Mouse (Mus musculus): ENCODE data around the gene Tbx10. TPM values are rescaled to one million over a fixed set of nuclear protein-coding genes. Genes with fewer than 3 reads are reported as not detected.

Gene Tbx10
- polyA plus RNA-seq (2017; shearing (Covaris generic)), result 0.16 TPM

DNA sequence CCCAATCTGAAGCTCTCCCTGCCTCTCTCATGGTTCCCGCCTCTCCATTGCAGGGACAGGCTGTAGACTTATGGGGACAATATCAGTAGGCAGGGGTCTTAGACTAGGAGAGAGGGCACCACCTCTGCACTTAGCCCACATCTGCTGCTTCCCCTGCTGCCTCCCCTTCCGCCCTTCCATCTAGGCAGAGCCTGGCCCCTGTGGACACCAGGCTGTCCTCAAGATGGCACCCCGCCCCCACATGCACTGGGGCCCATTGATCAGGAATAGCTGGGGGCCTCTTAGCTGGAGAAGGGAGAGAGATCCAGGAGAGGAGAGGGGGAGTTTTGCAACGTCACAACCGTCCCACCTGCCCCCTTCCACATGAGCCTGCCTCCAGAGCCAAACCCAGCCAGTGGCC is at the start of gene Tbx10:
Gene Tbx10 (plus strand): TSS at position 337 of the 400 bp plus-strand sequence.

DNA sequence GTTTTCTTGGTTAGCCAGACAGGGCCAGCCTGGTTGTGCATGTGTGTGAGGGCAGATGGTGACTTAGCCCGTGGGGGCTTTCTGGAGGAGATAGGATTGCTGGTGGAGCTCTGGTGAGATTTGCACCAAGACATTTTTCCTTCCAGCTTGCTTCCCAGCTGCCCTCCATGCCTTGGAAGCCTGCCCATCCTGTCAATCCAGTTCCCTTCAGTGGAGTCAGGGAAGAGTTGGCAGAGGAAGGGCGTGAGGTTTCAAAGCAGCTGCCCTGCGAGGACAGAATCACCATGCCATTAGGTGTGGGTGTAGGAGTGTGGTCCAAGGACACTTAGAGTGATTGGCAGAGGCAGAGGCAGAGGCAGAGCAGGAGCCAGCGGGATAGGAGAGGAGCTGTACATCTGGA is 34.1 kb upstream of the Tbx10 start, which contains the start of gene Aldh3b3:
Gene Aldh3b3 (plus strand): TSS at position 176 of the 400 bp plus-strand sequence.

DNA sequence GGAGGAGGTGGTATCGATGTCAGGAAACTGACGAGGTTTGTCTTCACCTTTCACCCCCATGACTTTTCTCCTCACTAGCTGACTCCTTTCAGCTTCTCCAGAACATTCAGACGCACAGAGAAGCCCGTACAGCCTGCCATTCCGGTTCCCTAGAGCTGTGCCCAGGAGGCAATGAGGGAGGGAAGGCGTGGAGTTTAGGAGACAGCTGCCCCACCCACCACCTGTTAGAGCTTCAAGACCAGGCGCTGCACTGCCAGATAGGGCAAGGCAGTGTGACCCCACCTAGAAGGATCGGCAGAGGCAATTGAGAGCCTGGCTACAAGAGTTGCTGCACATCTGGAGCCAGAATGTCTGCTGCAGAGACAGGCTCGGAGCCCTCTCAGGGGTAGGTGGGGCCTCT is 20.3 kb upstream of the Tbx10 start, which contains the start of gene Aldh3b2:
Gene Aldh3b2 (plus strand): TSS at position 100 of the 400 bp plus-strand sequence.

DNA sequence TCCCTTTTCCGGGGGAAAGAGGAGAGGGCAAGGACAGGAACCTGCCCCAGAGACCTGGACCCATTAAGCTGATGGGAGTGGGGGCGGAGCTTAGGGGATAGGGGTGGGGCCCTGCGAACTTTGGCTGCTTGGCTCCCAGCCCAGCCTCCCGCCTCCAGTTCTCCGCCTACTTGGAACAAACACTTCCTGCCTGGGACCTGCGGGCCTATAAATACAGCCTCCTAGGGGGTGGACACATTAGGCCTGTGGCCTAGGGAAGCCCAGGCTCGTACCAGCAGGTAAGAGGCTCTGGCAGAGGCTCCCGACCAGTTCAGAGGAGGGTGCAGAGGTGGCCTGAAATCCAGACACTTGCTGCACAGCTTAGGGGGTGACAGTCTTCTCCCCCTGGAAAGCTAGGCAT is 6.2 kb upstream of the Tbx10 start, which contains the start of gene Acy3:
Gene Acy3 (plus strand): TSS at position 237 of the 400 bp plus-strand sequence.

DNA sequence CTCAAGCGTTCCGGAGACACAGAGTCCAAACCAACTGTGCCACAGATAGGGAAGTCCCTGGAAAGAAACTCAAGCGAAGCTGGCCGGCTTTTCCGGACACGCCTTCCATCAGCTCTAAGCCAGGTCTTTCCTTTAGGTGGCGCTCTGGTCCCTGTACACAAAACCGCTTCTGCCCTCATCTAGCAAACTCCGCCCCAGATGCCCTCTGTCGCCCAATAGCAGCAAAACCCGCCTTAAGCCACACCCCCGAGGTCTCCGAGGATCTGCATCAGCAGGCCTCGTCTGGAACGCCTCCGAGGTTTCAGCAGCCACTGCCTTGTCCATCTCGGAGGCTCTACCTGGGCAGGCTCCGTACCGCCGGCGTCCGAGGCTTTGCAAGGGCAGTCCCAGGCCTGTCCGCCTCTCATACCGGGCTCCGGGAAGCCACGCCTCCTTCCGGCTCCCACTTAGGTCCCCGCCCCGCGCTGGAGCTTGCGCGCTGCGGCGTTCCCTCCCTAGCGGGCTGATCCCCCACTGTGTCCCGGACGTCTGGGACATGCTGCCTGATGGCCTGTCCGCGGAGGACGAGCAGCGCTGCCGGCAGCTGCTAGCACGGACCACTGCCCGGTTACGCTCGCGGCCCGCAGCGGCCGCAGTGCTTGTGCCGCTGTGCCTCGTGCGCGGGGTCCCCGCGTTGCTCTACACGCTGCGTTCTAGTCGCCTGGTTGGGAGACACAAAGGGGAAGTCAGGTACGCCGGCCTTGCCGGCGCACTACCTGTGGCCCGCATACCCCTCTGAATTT is 7.8 kb downstream of the Tbx10 start, which contains the start of the genes Nudt8 and Gm49405:
Gene Nudt8 (plus strand): TSS at position 462 of the 782 bp plus-strand sequence.
Gene Gm49405 (plus strand): TSS at position 508 of the 782 bp plus-strand sequence.

DNA sequence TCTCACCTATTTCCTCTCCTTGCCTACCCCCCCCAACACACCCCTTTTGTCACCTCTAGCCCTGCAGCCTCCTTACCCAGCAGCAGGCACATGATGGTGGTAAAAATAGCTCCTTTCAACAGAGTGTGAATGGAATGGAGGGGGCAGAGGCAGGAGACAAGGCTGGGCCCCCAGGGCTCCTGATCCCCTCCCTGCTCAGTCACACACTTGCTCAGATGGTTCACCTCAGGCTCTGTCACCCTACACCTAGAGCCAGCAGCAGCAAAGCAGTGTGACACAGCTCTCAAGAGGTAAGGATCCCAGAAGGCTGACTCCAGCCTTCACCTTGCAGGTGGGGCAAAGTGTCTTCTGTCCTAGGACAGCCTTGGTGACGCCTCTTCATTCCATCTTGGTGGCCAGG is 10.6 kb downstream of the Tbx10 start, which contains the start of gene Doc2g:
Gene Doc2g (plus strand): TSS at position 202 of the 400 bp plus-strand sequence.

DNA sequence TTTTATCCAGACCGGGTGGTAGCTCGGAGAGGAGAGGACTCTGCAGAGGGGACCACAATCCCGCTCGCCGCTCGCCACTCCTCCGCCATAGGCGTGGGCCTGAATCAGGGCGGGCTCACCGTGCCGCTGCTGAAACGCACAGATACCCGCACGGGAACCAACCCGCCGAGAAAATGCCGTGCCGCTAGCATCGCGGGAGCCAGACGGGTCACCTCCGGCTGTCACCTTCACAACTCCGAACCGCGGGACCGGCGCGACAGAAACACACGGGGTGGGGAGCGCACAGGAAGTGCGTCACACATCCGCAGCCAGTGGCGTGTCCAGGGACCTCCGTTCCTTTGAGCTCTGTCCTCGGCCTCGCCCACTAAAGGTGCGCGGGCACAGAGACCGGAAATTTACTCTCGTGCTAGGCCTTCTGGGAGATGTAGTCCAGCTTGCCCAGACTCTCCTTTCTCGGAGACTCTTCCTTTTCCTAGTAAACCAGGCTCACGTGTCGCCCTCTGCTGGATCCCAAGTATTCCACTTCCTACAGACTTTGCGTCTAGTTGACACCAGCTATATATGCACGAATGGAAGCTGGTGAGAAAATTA is 20.0 kb downstream of the Tbx10 start, which contains the start of gene Ndufv1:
Gene Ndufv1 (minus strand): TSS at position 375 of the 591 bp plus-strand sequence.

DNA sequence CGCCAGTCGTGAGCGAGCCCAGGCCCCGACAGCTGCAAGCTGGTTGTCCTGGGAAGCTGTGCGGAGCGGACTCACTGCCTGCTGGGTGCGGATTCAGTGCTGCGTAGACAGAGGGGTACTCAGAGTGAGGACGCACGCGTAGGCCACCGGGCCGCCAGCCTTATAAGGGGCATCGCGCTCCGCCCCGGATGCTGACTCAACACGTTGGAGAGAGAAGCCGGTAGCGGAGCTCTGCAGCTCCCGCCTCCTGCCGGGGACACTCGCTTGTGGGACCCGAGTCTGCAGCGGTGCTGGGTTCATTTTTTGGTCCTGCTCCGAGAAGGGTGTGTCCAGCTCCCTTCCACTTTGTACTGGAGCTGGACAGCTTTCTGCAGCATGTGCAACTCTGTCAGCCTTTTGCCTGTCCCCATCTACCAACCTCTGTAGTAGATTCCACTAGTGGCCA is 45.3 kb downstream of the Tbx10 start, which contains the start of gene Gstp1:
Gene Gstp1 (minus strand): TSS at position 198 of the 445 bp plus-strand sequence.

DNA sequence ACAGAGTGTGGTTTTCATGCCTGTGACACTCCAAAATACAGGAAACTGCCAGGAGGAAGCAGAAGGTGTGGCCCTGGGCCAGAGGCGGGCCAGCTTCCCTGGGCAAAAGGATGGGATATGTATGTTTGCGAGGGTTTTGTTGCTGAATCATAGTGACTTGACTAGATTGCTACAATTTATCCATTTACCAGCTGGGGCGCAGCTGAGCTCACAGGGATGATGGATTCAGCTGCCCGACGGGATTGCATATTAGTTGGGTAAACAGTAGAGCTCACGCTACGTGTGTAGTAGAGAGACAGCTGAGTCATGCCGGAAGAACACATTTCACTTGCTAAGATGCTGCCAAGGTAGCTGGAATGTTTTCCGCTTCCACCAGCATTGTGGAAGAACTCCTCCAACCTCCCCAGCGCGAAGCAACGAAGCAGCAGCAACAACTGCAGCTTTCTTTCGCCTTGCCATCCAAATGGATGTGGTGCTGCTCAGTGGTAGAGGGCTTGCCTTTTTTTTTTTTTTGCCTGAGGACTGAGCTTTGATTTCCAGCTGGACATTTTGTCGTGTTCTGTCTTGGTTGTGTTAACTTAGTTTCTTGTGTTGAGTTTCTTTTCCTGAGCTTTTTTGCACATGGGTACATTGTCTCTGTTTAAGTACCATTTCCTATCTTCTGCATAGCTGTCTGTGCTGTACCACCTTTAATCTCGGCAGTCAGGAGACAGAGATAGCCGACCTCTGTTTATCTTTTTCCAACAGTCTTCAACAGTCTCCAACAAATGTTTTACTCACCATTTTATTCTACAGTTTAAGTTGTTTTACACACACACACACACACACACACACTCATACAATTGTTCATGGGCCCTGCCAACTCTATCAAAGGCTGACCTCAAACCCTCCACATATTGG is 53.7 kb downstream of the Tbx10 start, which contains the start of gene Gstp2:
Gene Gstp2 (minus strand): TSS at position 58 of the 900 bp plus-strand sequence.

Other genes starting within 250 kb of the Tbx10 start
- gene Kmt5b, start 225.3 kb upstream of the Tbx10 start, polyA plus RNA-seq (2017; shearing (Covaris generic)), result 43.1 TPM
- gene Chka, start 141.0 kb upstream of the Tbx10 start, polyA plus RNA-seq (2017; shearing (Covaris generic)), result 2.2 TPM
- 71.7 TPM for gene Tcirg1, start 85.6 kb upstream of the Tbx10 start, polyA plus RNA-seq (2017; shearing (Covaris generic))
- gene Ndufs8, start 80.0 kb upstream of the Tbx10 start, polyA plus RNA-seq (2017; shearing (Covaris generic)), result 230 TPM
- 0.75 TPM for gene Aldh3b1, start 62.9 kb upstream of the Tbx10 start, polyA plus RNA-seq (2017; shearing (Covaris generic))
- gene Unc93b1, start 57.6 kb upstream of the Tbx10 start, polyA plus RNA-seq (2017; shearing (Covaris generic)), result 58.1 TPM
- gene Aldh3b3, start 34.1 kb upstream of the Tbx10 start, polyA plus RNA-seq (2017; shearing (Covaris generic)), result not detected
- gene Aldh3b2, start 20.4 kb upstream of the Tbx10 start, polyA plus RNA-seq (2017; shearing (Covaris generic)), result not detected
- 0.40 TPM for gene Acy3, start 6.2 kb upstream of the Tbx10 start, polyA plus RNA-seq (2017; shearing (Covaris generic))
- gene Nudt8, start 7.8 kb downstream of the Tbx10 start, polyA plus RNA-seq (2017; shearing (Covaris generic)), result 8.7 TPM
- gene Gm49405, start 7.9 kb downstream of the Tbx10 start, polyA plus RNA-seq (2017; shearing (Covaris generic)), result 1.8 TPM
- 1.7 TPM for gene Doc2g, start 10.6 kb downstream of the Tbx10 start, polyA plus RNA-seq (2017; shearing (Covaris generic))
- gene Ndufv1, start 20.1 kb downstream of the Tbx10 start, polyA plus RNA-seq (2017; shearing (Covaris generic)), result 155 TPM
- 631 TPM for gene Gstp1, start 45.2 kb downstream of the Tbx10 start, polyA plus RNA-seq (2017; shearing (Covaris generic))
- 3.4 TPM for gene Gstp2, start 53.3 kb downstream of the Tbx10 start, polyA plus RNA-seq (2017; shearing (Covaris generic))
- 112 TPM for gene Gstp3, start 66.8 kb downstream of the Tbx10 start, polyA plus RNA-seq (2017; shearing (Covaris generic))
- gene Cabp2, start 88.8 kb downstream of the Tbx10 start, polyA plus RNA-seq (2017; shearing (Covaris generic)), result not detected
- gene Cdk2ap2, start 104.4 kb downstream of the Tbx10 start, polyA plus RNA-seq (2017; shearing (Covaris generic)), result 956 TPM
- gene Pitpnm1, start 107.2 kb downstream of the Tbx10 start, polyA plus RNA-seq (2017; shearing (Covaris generic)), result 367 TPM
- gene Aip, start 133.1 kb downstream of the Tbx10 start, polyA plus RNA-seq (2017; shearing (Covaris generic)), result 206 TPM
- 0.07 TPM for gene Gpr152, start 147.0 kb downstream of the Tbx10 start, polyA plus RNA-seq (2017; shearing (Covaris generic))
- gene Cabp4, start 151.3 kb downstream of the Tbx10 start, polyA plus RNA-seq (2017; shearing (Covaris generic)), result 0.39 TPM
- gene Coro1b, start 155.9 kb downstream of the Tbx10 start, polyA plus RNA-seq (2017; shearing (Covaris generic)), result 477 TPM
- 1,844 TPM for gene Ptprcap, start 160.9 kb downstream of the Tbx10 start, polyA plus RNA-seq (2017; shearing (Covaris generic))
- gene Rps6kb2, start 170.6 kb downstream of the Tbx10 start, polyA plus RNA-seq (2017; shearing (Covaris generic)), result 49.2 TPM
- gene Carns1, start 182.7 kb downstream of the Tbx10 start, polyA plus RNA-seq (2017; shearing (Covaris generic)), result 6.9 TPM
- 832 TPM for gene Tbc1d10c, start 198.5 kb downstream of the Tbx10 start, polyA plus RNA-seq (2017; shearing (Covaris generic))
- gene Ppp1ca, start 199.3 kb downstream of the Tbx10 start, polyA plus RNA-seq (2017; shearing (Covaris generic)), result 1,230 TPM
- 81.5 TPM for gene Rad9a, start 208.9 kb downstream of the Tbx10 start, polyA plus RNA-seq (2017; shearing (Covaris generic))
- gene Clcf1, start 221.5 kb downstream of the Tbx10 start, polyA plus RNA-seq (2017; shearing (Covaris generic)), result 24.8 TPM
- gene AC109138.7, start 221.6 kb downstream of the Tbx10 start, polyA plus RNA-seq (2017; shearing (Covaris generic)), result not detected
- gene Pold4, start 239.1 kb downstream of the Tbx10 start, polyA plus RNA-seq (2017; shearing (Covaris generic)), result 138 TPM